Mouse (Mus musculus) WW6 (cell line): Measurements from ENCODE around the gene Ppib.

Source experiments
- DNase-seq: peaks from one replicate; pipeline ENCODE4 v3.0.0-alpha.2; 2013; ENCODE audit warnings: low read depth, low spot score

The Ppib gene

GRCm38 (mm10) chr9:66078072-66078471 lies 18.1 kb downstream of the Ppib start:
- no peak for DNase-seq

GRCm38 (mm10) chr9:66078493-66078892 lies 18.5 kb downstream of the Ppib start:
- no peak for DNase-seq

- no peak for DNase-seq
These were observed 20.9 kb downstream of the Ppib start for GRCm38 (mm10) chr9:66080804-66081459.

GRCm38 (mm10) chr9:66081999-66082398 lies 22.0 kb downstream of the Ppib start:
- DNase-seq = no peak

- DNase-seq = no peak
These were observed 24.1 kb downstream of the Ppib start for GRCm38 (mm10) chr9:66084171-66084570.

GRCm38 (mm10) chr9:66087062-66087461 lies 27.0 kb downstream of the Ppib start:
- DNase-seq = no peak

- peak; percentile 29 for DNase-seq
These were observed 28.4 kb downstream of the Ppib start for GRCm38 (mm10) chr9:66088411-66088810.

GRCm38 (mm10) chr9:66090593-66091244 lies 30.7 kb downstream of the Ppib start:
- no peak for DNase-seq

- no peak for DNase-seq
These were observed 31.6 kb downstream of the Ppib start for GRCm38 (mm10) chr9:66091327-66092231.

GRCm38 (mm10) chr9:66092664-66093063 lies 32.6 kb downstream of the Ppib start:
- DNase-seq = no peak

GRCm38 (mm10) chr9:66101577-66101976 lies 41.6 kb downstream of the Ppib start:
- no peak for DNase-seq

GRCm38 (mm10) chr9:66102668-66103067 lies 42.6 kb downstream of the Ppib start:
- DNase-seq = no peak

- DNase-seq = no peak
These were observed 44.6 kb downstream of the Ppib start for GRCm38 (mm10) chr9:66104601-66105000.

- no peak for DNase-seq
These were observed 45.1 kb downstream of the Ppib start for GRCm38 (mm10) chr9:66105168-66105567.

GRCm38 (mm10) chr9:66109574-66109973 lies 49.6 kb downstream of the Ppib start:
- DNase-seq = no peak

GRCm38 (mm10) chr9:66110126-66110525 lies 50.1 kb downstream of the Ppib start:
- no peak for DNase-seq

- DNase-seq = no peak
These were observed 50.8 kb downstream of the Ppib start for GRCm38 (mm10) chr9:66110611-66111379.

- no peak for DNase-seq
These were observed 54.3 kb downstream of the Ppib start for GRCm38 (mm10) chr9:66114341-66114740.
